Mouse (Mus musculus) heart, embryonic 11.5 days (tissue): ENCODE measurements around the gene Gm5155. TPM values are rescaled to one million over a fixed set of nuclear protein-coding genes. Genes with fewer than 3 reads are reported as not detected.
"Not testable (repeated sequence)": the region's sequence is repeated elsewhere in the genome, so short reads cannot be mapped to it uniquely, and the experiment has no call there.

Experiments used
- ATAC-seq: fragments of 200-750 bp; cut with Nextera tagmentation; replicated peaks from 2 replicates; pipeline ENCODE4 v1.8.0; 2017; ENCODE audit warnings: moderate library complexity; ENCODE audit not compliant: insufficient number of reproducible peaks, low FRiP score, low TSS enrichment
- H3K27ac ChIP-seq: fragments of 300-500 bp; sonication (generic); 2 replicates; pipeline ENCODE4 v1.5.1; 2014; ENCODE audit warnings: mild to moderate bottlenecking, low read depth, low read length
- H3K27me3 ChIP-seq: fragments of 300-500 bp; sonication (generic); 2 replicates; pipeline ENCODE4 v1.6.1; 2014; ENCODE audit warnings: mild to moderate bottlenecking, low read length, mixed read lengths; ENCODE audit not compliant: control insufficient read depth, insufficient read depth
- H3K36me3 ChIP-seq: fragments of 300-500 bp; sonication (generic); 2 replicates; pipeline ENCODE4 v1.6.1; 2014; ENCODE audit warnings: mild to moderate bottlenecking, low read length, moderate library complexity, mixed read lengths; ENCODE audit not compliant: control insufficient read depth, insufficient read depth
- H3K4me1 ChIP-seq: fragments of 300-500 bp; sonication (generic); 2 replicates; pipeline ENCODE4 v1.6.1; 2014; ENCODE audit warnings: low read length; ENCODE audit not compliant: control insufficient read depth, insufficient read depth
- H3K4me2 ChIP-seq: fragments of 300-500 bp; sonication (generic); 2 replicates; pipeline ENCODE4 v1.6.1; 2014; ENCODE audit warnings: mild to moderate bottlenecking, moderate library complexity
- H3K4me3 ChIP-seq: fragments of 300-500 bp; sonication (generic); 2 replicates; pipeline ENCODE4 v1.5.1; 2014; ENCODE audit warnings: low read depth, low read length
- H3K9ac ChIP-seq: fragments of 300-500 bp; sonication (generic); 2 replicates; pipeline ENCODE4 v1.6.1; 2014; ENCODE audit warnings: mild to moderate bottlenecking, low read depth, low read length, moderate library complexity
- H3K9me3 ChIP-seq: fragments of 300-500 bp; sonication (generic); replicated peaks from 2 replicates; pipeline ENCODE4 v1.6.1; 2016; ENCODE audit warnings: low read length; ENCODE audit not compliant: control insufficient read depth
- WGBS: fragments of 180-500 bp; shearing (Covaris S2); extraction: QIAGEN DNeasy Blood & Tissue Kit; methylation state at CpG from one replicate; pipeline ENCODE4 v1.1.7; 2014; ENCODE audit not compliant: insufficient replicate concordance; 5-methylcytosine and 5-hydroxymethylcytosine counted together
- polyA plus RNA-seq: library from polyadenylated mRNA; unstranded; fragments of >200 nt; fragmentation: Nextera tagmentation; extraction: Ambion mirVana; gene quantifications from 2 replicates; pipeline ENCODE4 v1.2.1, GENCODE M21; 2014

Gm5155 gene
- not detected in 2 replicates for polyA plus RNA-seq

- Histone ChIP-seq H3K9me3 (peaks cover 14% of the 10 kb centered on the region; the same call in 1 of the 2 replicates), H3K4me3 (no peak within 1 kb of the TSS), H3K36me3 (no peaks in the 10 kb centered on the region), H3K27ac (no peak within 1 kb of the TSS), H3K4me1 (no peaks in the 10 kb centered on the region), H3K9ac (no peak within 1 kb of the TSS), H3K4me2 (no peak within 1 kb of the TSS), H3K27me3 (no peaks in the 10 kb centered on the region)
- WGBS, result 62% methylated on average over 1 of the region's 1 CpGs
- no peak for ATAC-seq
Observed at GRCm38 (mm10) chr7:17871467-17871866, at the start of gene Gm5155. Gm5155 (plus strand) TSS chr7:17871767.

- H3K4me3 ChIP-seq, result no peak overlapping the region
- no peak overlapping the region for H3K9ac ChIP-seq
- H3K36me3 ChIP-seq, result no peaks in the 10 kb centered on the region
- ATAC-seq, result no peak
- WGBS, result 81% methylated on average over 1 of the region's 1 CpGs
- peaks cover 17% of the 10 kb centered on the region; the same call in 1 of the 2 replicates for H3K9me3 ChIP-seq
- H3K4me2 ChIP-seq, result no peak overlapping the region
- no peak overlapping the region for H3K27ac ChIP-seq
- no peaks in the 10 kb centered on the region for H3K27me3 ChIP-seq
- H3K4me1 ChIP-seq, result no peaks in the 10 kb centered on the region
Observed at GRCm38 (mm10) chr7:17870776-17871175, 791 bp upstream of the Gm5155 start.

- H3K9me3 ChIP-seq, H3K36me3 ChIP-seq, H3K4me3 ChIP-seq, H3K27ac ChIP-seq, H3K9ac ChIP-seq, ATAC-seq, H3K4me1 ChIP-seq, H3K27me3 ChIP-seq, H3K4me2 ChIP-seq: not testable (repeated sequence)
- WGBS, result 48% methylated on average over 1 of the region's 1 CpGs
Observed at GRCm38 (mm10) chr7:17895341-17895740, 23.8 kb downstream of the Gm5155 start.

GRCm38 (mm10) chr7:17903146-17903915, 31.8 kb downstream of the Gm5155 start:
- ATAC-seq, result no peak
- Histone ChIP-seq H3K27me3 (no peaks in the 10 kb centered on the region), H3K4me2 (no peak overlapping the region), H3K9ac (no peak overlapping the region), H3K27ac (no peak overlapping the region), H3K4me3 (no peak overlapping the region), H3K9me3 (peaks cover 17% of the 10 kb centered on the region), H3K36me3 (no peaks in the 10 kb centered on the region), H3K4me1 (no peaks in the 10 kb centered on the region)
- 64% methylated on average over 6 of the region's 6 CpGs for WGBS

Other genes with a start within 250 kb of the Gm5155 start
- not detected in 2 replicates for gene Ceacam5, start 158.5 kb upstream of the Gm5155 start, polyA plus RNA-seq
- not detected in 2 replicates for gene Ceacam14, start 59.1 kb upstream of the Gm5155 start, polyA plus RNA-seq
- gene Ceacam11, start 100.4 kb downstream of the Gm5155 start, polyA plus RNA-seq, result not detected in 2 replicates
- not detected in 2 replicates for gene Ceacam13, start 138.1 kb downstream of the Gm5155 start, polyA plus RNA-seq
- not detected in 2 replicates for gene Ceacam12, start 194.2 kb downstream of the Gm5155 start, polyA plus RNA-seq